Mouse (Mus musculus) CD8-positive naive resting alpha-beta T cell, adult 2 months (primary cell): ENCODE results near the gene Sfrp4.
"Not testable (repeated sequence)": the region's sequence is repeated elsewhere in the genome, so short reads cannot be mapped to it uniquely, and the experiment has no call there.

Experiments
- DNase-seq, 2 experiments: peaks; one replicate each; pipeline ENCODE4 v3.0.0; 2022; ENCODE audit warnings: low read depth in 2 of 2, low spot score in 2 of 2

Gene Sfrp4

GRCm38 (mm10) chr13:19622573-19623227 lies at the start of gene Sfrp4:
Gene Sfrp4, plus strand, starts transcription at chr13:19623104.
- DNase-seq, result no peak

- DNase-seq, result not testable (repeated sequence)
Measured at GRCm38 (mm10) chr13:19574723-19575122, 48.2 kb upstream of the Sfrp4 start.

GRCm38 (mm10) chr13:19575947-19576346 lies 47.0 kb upstream of the Sfrp4 start:
- DNase-seq, result no peak

GRCm38 (mm10) chr13:19590996-19591759 lies 31.7 kb upstream of the Sfrp4 start:
- DNase-seq, result no peak

GRCm38 (mm10) chr13:19595141-19595540 lies 27.8 kb upstream of the Sfrp4 start:
- no peak for DNase-seq

GRCm38 (mm10) chr13:19599242-19599641 lies 23.7 kb upstream of the Sfrp4 start:
- DNase-seq, result no peak

- no peak for DNase-seq
Measured at GRCm38 (mm10) chr13:19602531-19602930, 20.4 kb upstream of the Sfrp4 start.

GRCm38 (mm10) chr13:19603719-19604118 lies 19.2 kb upstream of the Sfrp4 start:
- DNase-seq, result no peak

- DNase-seq, result no peak
Measured at GRCm38 (mm10) chr13:19604916-19605315, 18.0 kb upstream of the Sfrp4 start.

- no peak for DNase-seq
Measured at GRCm38 (mm10) chr13:19608120-19608519, 14.8 kb upstream of the Sfrp4 start.

- no peak for DNase-seq
Measured at GRCm38 (mm10) chr13:19612348-19612747, 10.6 kb upstream of the Sfrp4 start.

GRCm38 (mm10) chr13:19612963-19613362 lies 9.9 kb upstream of the Sfrp4 start:
- no peak for DNase-seq

GRCm38 (mm10) chr13:19613426-19613825 lies 9.5 kb upstream of the Sfrp4 start:
- no peak for DNase-seq

- DNase-seq, result no peak
Measured at GRCm38 (mm10) chr13:19614311-19614710, 8.6 kb upstream of the Sfrp4 start.

- no peak for DNase-seq
Measured at GRCm38 (mm10) chr13:19618081-19618480, 4.8 kb upstream of the Sfrp4 start.

- DNase-seq, result no peak
Measured at GRCm38 (mm10) chr13:19618841-19619215, 4.1 kb upstream of the Sfrp4 start.

- no peak for DNase-seq
Measured at GRCm38 (mm10) chr13:19619216-19619927, 3.5 kb upstream of the Sfrp4 start, which contains the start of gene Epdr1. Gene Epdr1, minus strand, starts transcription at chr13:19619927.

GRCm38 (mm10) chr13:19623228-19623905 lies 463 bp downstream of the Sfrp4 start:
- no peak for DNase-seq

- DNase-seq, result no peak
Measured at GRCm38 (mm10) chr13:19624632-19625320, 1.9 kb downstream of the Sfrp4 start.

GRCm38 (mm10) chr13:19626473-19626872 lies 3.6 kb downstream of the Sfrp4 start:
- DNase-seq, result no peak
